Comparison of ENCODE assay signal across 16 mouse cellular contexts in genomic region chr16:24517501-24518042, GRCm38 (mm10).
DNase-seq lines count a peak whose midpoint lies in the region; ATAC-seq lines count a peak whose summit lies in the region.
"Had no signal": no experiment of that assay in that cellular context is flagged by ENCODE, and none has a peak within 500 bp of the region (broad histone marks: within the 10 kb centered on the region; RNA-seq: fewer than 3 reads in every experiment).

No protein-coding gene starts in this region.

- ATAC-seq in intestine, embryonic 15.5 days: peak; percentile 51; the same call in 1 of the 2 replicates
- ATAC-seq in intestine, embryonic 16.5 days: no peak
- no peak for ATAC-seq in midbrain, embryonic 13.5 days

- no peaks in the 10 kb centered on the region for H3K27me3 ChIP-seq in intestine, embryonic 15.5 days (replicated peaks)
- H3K27me3 ChIP-seq in intestine, embryonic 16.5 days (replicated peaks; ENCODE audit: control insufficient read depth, insufficient read depth, low read length): no peaks in the 10 kb centered on the region
- H3K27me3 ChIP-seq in midbrain, embryonic 13.5 days: no peaks in the 10 kb centered on the region
- H3K27me3 ChIP-seq: limb, embryonic 15.5 days; neural tube, embryonic 13.5 days had no signal

- H3K4me1 ChIP-seq in intestine, embryonic 15.5 days (replicated peaks): 0 out of 2 replicates have a peak, but pooled peaks cover 6% of the 10 kb centered on the region
- peaks cover 13% of the 10 kb centered on the region for H3K4me1 ChIP-seq in intestine, embryonic 16.5 days (ENCODE audit: control insufficient read depth, insufficient read depth, low read length)
- no peaks in the 10 kb centered on the region for H3K4me1 ChIP-seq in midbrain, embryonic 13.5 days (replicated peaks)
- H3K4me1 ChIP-seq: neural tube, embryonic 13.5 days had no signal

- H3K9ac ChIP-seq in intestine, embryonic 15.5 days: no peak overlapping the region
- H3K9ac ChIP-seq in intestine, embryonic 16.5 days (ENCODE audit: low read depth, low read length): no peak overlapping the region
- H3K9ac ChIP-seq in midbrain, embryonic 13.5 days (replicated peaks): no peak overlapping the region
- H3K9ac ChIP-seq: hindbrain, embryonic 14.5 days; limb, embryonic 15.5 days; neural tube, embryonic 13.5 days had no signal

- H3K4me2 ChIP-seq in intestine, embryonic 15.5 days (replicated peaks): no peak overlapping the region
- no peak overlapping the region for H3K4me2 ChIP-seq in intestine, embryonic 16.5 days (ENCODE audit: low read depth, low read length)
- H3K4me2 ChIP-seq in midbrain, embryonic 13.5 days (replicated peaks): no peak overlapping the region
- H3K4me2 ChIP-seq: hindbrain, embryonic 14.5 days; limb, embryonic 15.5 days; neural tube, embryonic 13.5 days had no signal

- H3K9me3 ChIP-seq in intestine, embryonic 15.5 days: no peaks in the 10 kb centered on the region
- H3K9me3 ChIP-seq in intestine, embryonic 16.5 days (ENCODE audit: control insufficient read depth, low read length): no peaks in the 10 kb centered on the region
- H3K9me3 ChIP-seq in midbrain, embryonic 13.5 days: no peaks in the 10 kb centered on the region
- H3K9me3 ChIP-seq: limb, embryonic 15.5 days; neural tube, embryonic 13.5 days had no signal

- 60% methylated on average over 9 of the region's 9 CpGs for WGBS in intestine, embryonic 15.5 days
- WGBS in intestine, embryonic 16.5 days: 60% methylated on average over 9 of the region's 9 CpGs
- WGBS in midbrain, embryonic 13.5 days: 64% methylated on average over 9 of the region's 9 CpGs

- no peak overlapping the region for H3K4me3 ChIP-seq in intestine, embryonic 15.5 days (replicated peaks)
- no peak overlapping the region for H3K4me3 ChIP-seq in intestine, embryonic 16.5 days (ENCODE audit: low read length)
- no peak overlapping the region for H3K4me3 ChIP-seq in midbrain, embryonic 13.5 days (replicated peaks)
- H3K4me3 ChIP-seq: limb, embryonic 15.5 days; neural tube, embryonic 13.5 days had no signal

- no peaks in the 10 kb centered on the region for H3K36me3 ChIP-seq in intestine, embryonic 15.5 days
- no peaks in the 10 kb centered on the region for H3K36me3 ChIP-seq in intestine, embryonic 16.5 days (ENCODE audit: control insufficient read depth, insufficient read depth, low read length)
- no peaks in the 10 kb centered on the region for H3K36me3 ChIP-seq in midbrain, embryonic 13.5 days
- H3K36me3 ChIP-seq: limb, embryonic 15.5 days; neural tube, embryonic 13.5 days had no signal

- peak; percentile 56 for DNase-seq in adrenal gland, adult 8-10 months
- no peak for DNase-seq in adrenal gland, adult 18-20 months (ENCODE audit: low spot score in 2 of 2)
- DNase-seq in adrenal gland, postnatal 14 days: peak; percentile 64
- peak; percentile 66 to 69 for DNase-seq in lung, postnatal 4 days
- DNase-seq in cerebellum, postnatal 4 days (ENCODE audit: low spot score in 2 of 2): no peak
- DNase-seq: gastrocnemius, postnatal 10 days; layer of hippocampus, postnatal 36 days; midbrain, embryonic 14.5 days; right cerebral cortex, adult 18-20 months; thymus, postnatal 25 days had no signal

- H3K27ac ChIP-seq in intestine, embryonic 15.5 days: no peak overlapping the region
- H3K27ac ChIP-seq in intestine, embryonic 16.5 days (ENCODE audit: low read length): no peak overlapping the region
- no peak overlapping the region for H3K27ac ChIP-seq in midbrain, embryonic 13.5 days
- H3K27ac ChIP-seq: hindbrain, embryonic 14.5 days; limb, embryonic 15.5 days; neural tube, embryonic 13.5 days had no signal

Comparison
In these comparisons a context has a peak if more than half of its experiments do, and no peak if none do; other contexts are left out.
1. DNase-seq: peak in adrenal gland, adult 8-10 months (single experiment), adrenal gland, postnatal 14 days (single experiment) and lung, postnatal 4 days (2 of 2); none in adrenal gland, adult 18-20 months (0 of 2) and cerebellum, postnatal 4 days (0 of 2).